Mouse (Mus musculus) layer of hippocampus, adult 11-12 months (tissue): Measurements from ENCODE around the gene Pla2g1b.
"Not testable (repeated sequence)": the region's sequence is repeated elsewhere in the genome, so short reads cannot be mapped to it uniquely, and the experiment has no call there.

ENCODE experiments used
- DNase-seq: peaks from one replicate; pipeline ENCODE4 v3.0.0; 2022; ENCODE audit warnings: low spot score

Pla2g1b gene

DNA sequence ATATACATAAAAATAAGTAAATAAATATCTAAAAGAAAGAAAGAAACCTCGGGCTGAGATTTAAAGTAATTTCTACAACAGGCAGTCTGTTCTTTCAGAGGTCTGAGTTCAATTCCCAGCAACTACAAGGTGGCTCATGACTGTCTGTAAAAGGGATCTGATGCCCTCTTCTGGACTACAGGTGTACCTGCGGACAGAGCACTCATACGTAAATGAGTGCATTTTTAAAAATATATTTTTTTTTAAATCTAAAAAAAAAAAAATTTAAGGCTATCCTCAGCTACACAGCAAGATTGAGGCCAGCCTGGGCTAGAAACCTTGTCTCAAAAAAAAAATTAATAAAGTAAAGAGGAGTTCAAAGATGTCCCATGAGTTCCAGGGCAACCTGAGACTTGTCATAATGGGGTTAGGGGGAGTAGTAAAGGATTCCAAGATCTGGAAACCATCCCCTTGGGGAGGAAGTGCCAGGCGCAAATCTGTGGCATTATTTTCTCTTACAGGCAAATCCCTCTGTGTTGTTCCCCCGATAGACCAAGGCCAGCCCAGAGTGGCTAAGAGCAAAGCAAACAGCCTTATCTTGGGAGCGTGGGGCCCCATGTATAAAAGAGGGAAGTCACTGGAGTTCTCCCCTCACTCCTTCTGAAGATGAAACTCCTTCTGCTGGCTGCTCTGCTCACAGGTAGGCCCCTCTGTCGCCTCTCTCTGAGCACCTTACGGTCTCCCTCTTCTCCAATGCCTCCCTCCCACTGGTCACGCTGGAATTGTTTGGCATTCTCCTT is at the start of gene Pla2g1b:
TSS of gene Pla2g1b (plus strand) at position 621 of the 779 bp plus-strand sequence.
- DNase-seq: no peak

DNA sequence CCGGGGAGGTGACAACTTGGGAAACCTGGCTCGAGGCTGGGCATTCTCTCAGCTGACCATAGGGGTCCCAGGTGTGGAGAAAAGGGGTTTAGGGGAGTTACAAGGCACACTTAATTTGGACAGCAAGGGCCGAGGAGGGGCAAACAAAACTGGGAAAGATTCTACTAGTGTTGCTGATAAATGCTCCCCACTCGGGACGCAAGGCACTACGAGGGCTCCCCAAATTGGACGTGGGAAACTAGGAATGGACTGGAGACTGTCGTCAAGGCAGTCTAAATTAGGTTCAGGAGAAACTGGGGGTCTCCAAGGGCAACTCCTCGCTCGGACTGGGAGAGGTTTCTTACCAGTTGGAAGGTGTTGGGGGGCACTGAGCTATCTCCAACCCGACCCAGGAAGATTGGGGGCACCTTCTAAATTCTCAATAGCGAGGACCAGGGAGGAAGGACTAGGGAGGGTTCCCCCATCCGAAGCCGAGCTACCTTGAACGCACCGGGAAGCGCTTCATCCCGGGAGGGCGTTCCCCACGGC is 37.2 kb upstream of the Pla2g1b start:
- DNase-seq: no peak

GRCm38 (mm10) chr5:115429359-115430186 is 36.5 kb upstream of the Pla2g1b start, which contains the start of gene Msi1:
Gene Msi1 (plus strand): TSS chr5:115429599.
- DNase-seq: no peak

- no peak for DNase-seq
These were observed 35.7 kb upstream of the Pla2g1b start for GRCm38 (mm10) chr5:115430187-115430960.

DNA sequence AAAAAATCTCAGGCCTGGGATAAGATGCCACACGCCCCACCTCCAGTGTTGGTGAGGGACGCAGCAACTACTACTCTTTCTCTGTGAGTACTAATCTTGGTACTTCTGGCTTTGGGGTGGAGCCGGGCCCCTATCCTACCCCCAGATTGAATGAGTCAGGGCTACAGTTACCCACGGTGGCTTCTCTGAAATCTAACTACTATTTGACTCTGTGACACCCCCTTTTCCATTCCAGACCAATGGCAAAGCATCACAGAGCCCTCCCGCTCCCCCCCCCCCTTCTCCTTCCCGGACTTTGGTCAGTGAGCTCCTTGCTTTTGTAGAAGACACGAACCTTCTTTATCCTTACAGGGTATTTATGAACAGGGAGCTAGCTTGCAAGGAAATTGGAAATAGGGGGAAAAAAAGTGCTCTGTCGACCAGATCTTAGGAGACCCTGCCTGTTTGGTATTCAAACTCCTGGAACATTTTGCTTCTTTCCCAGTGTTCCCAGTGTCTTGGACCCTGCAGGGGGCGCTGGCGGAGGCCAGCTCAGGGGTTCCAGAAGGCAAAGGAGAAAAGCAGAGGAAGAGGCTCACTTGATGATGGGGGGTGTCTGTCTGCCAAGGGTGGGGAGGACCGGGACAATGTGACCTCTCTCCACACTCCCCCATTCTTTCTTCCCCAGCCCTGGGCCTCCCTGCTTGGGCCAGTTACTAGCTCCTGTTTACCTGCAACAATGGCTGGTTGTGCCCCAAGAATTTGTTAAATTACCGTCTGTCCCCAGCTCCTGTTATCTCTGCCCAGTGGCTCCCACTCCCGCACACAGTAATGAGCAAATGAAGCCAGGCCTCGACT is 34.8 kb upstream of the Pla2g1b start:
- DNase-seq: peak; percentile 46

DNA sequence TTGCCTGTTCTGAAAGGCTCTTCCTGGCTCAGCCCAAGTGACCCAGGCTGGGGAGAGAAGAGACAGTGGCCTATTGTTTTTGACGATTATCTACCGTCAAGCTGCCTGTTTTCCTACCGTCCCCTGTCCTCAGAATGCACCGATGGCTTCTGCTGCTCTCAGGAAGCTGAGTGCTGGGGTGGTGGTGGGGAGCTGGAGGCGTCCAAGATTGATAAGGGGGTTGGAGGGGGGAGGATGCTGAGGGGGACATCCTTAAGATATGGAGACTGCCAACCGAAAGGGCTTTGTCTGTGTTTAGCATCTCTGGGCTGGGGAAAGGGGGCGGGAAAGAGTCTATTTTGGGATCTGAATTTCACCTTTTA is 34.2 kb upstream of the Pla2g1b start:
- no peak for DNase-seq

GRCm38 (mm10) chr5:115432395-115432794 is 33.7 kb upstream of the Pla2g1b start:
- no peak for DNase-seq

GRCm38 (mm10) chr5:115433191-115433590 is 32.9 kb upstream of the Pla2g1b start:
- no peak for DNase-seq

DNA sequence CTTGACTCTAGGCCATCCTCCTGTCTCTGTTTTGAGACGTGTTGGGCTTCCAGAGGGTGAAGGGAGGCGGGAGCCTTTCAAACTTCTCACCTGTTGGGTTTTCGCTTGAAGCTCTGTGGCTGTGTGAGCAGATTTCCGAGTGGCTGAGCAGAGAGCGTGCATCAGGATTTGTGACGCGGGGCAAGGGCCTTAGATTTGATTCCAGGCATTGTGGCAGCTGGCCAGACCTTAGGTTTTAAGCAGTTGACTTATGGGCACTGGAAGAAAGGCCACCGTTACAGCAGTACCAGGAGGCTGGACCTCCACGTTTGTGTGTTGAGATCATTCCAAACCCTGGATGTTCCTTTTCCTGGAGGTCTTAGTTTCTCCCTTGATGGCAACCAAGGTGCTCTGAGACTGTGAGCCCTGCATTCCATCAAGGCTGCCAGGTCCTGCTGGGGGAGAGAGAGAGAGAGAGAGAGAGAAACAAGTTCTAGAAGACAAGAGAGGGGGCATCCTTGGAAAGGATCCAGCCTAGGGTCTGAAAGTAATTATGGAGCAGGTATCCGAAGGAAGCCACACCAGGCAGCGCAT is 31.7 kb upstream of the Pla2g1b start:
- no peak for DNase-seq

DNA sequence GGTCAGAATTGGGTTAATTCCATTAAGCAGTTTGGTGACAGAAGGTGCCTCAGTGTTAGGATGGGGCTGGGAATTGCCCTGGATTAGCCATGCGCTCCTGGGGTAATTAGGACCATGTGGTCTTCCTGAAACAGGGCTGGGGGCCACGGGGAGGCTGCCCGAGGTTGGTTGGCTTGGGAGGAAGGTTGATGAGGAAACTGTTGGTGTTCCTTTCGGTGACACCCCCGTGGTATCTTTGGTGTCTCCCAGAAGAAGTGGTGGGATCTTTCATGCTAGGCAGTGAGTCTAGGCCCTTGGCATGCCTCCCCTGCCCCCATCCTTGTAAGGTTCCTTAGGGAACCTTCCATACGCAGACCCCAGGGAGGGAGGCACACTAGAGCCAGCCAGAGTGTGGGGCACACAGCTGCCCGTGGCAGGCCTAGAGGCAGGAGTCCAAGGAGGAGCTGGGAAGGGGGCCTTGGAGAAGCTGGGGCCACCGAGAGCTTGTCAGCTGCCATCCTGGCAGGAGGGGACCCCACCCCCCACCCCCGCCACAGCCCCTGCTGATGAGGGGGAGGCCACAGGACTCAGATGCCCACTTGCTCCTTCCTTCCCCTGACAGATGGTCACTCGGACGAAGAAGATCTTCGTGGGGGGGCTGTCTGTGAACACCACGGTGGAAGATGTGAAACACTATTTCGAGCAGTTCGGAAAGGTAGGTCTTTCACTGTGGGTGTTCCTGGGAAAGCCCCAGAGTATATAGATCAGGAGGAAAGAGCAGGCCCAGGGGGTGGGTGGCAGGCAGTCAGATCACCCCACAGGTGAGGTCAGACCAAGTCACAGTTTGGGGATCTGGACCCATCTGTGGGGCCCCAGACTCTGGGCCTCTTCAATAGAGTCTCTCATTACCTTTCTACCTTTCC is 31.0 kb upstream of the Pla2g1b start:
- DNase-seq: no peak

DNA sequence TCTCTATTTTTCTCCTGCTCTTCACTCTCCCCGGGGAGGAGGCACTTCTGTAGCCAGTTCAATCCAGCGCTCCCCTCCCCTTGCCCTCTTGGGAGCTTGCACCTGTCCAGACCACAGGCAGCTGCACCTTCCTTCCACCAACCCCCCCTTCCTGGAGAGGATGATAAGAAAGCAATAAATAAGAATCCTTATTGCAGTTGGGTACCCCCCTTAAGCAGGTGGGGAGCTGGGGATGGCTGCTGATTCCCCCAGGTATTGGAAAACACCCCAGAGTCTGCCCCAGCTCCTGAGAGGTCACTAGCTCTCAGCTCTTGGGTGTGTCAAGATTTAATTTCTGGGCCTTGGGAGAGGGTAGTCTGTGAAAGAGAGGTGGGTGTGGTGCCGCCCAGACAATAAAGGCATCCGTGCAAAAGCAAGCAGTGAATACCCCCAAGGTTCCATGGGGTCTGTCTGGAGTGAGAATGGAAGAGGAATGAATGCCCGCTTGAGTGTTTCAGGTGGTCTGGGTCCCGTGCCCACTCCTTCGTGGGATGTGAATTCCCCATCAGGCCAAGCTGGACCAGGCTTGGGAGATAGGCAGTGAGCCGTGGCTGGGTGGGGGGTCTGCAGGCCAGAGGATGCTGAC is 30.2 kb upstream of the Pla2g1b start:
- no peak for DNase-seq

- DNase-seq: peak; percentile 89
These were observed 29.5 kb upstream of the Pla2g1b start for GRCm38 (mm10) chr5:115436421-115437124.

- DNase-seq: no peak
These were observed 28.7 kb upstream of the Pla2g1b start for GRCm38 (mm10) chr5:115437242-115437944.

DNA sequence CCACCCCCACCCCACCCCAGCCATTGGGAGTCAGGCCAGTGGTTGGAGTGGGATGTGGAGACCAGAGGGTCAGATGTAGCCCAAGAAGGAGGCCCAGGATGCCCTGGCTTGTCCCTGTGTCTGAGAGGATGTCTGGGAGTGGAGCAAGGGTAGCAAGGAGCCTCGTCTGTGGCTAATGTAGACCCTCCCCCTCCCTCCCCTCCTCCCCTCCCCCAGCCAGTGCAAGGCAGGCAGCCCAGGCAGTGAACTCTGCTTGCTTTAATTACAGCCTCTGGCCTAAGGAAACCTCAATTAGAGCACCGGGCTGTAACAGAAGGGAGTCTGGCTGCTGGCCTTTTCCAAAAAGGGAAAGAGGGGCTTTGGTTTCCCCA is 28.1 kb upstream of the Pla2g1b start:
- DNase-seq: no peak

DNA sequence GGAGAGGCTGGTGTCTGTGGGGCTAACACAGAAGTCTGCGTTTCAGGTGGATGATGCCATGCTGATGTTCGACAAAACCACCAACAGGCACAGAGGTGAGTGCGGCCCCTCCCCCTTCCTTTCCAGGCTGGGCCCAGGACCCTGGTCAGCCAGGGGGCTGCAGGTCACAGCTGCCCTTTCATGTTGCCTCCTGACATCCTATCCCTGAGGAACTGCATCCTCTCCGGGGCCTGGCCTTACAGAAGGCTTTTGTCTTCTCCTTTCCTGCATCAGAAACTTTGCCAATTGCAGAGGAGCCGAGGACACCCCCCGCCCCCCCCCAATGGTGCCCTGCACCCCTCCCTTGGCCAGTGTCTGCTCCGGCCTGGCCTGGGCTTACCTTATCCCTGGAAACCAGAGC is 27.4 kb upstream of the Pla2g1b start:
- no peak for DNase-seq

DNA sequence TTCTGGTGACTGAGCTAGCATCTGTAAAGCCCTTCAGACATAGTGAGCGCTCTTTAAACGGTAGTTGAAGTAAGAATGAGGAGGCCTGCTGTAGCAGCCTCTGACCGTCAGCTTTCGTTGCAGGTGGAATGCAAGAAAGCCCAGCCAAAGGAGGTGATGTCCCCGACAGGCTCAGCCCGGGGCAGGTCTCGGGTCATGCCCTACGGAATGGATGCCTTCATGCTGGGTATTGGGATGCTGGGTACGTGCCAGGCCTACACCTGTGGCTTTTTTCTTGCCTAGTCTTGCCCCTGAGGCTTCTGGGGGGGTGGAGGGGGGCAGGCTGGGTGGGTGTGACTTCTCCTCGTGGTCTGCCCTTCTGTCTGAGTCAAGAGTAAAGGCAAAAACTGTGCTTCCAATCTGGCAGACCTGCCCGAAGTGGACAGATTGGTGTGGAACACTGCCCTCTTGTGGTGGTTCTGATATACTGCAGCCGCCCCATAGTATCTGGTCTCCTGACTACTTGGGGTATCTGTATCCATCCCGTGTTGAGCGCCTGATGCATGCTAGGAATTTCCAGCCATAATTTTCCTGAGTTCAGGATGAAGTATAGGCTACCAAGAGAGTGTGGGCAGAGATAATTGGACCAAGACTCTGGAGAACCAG is 24.7 kb upstream of the Pla2g1b start:
- peak; percentile 81 for DNase-seq

GRCm38 (mm10) chr5:115442663-115443062 is 23.4 kb upstream of the Pla2g1b start:
- DNase-seq: not testable (repeated sequence)

DNA sequence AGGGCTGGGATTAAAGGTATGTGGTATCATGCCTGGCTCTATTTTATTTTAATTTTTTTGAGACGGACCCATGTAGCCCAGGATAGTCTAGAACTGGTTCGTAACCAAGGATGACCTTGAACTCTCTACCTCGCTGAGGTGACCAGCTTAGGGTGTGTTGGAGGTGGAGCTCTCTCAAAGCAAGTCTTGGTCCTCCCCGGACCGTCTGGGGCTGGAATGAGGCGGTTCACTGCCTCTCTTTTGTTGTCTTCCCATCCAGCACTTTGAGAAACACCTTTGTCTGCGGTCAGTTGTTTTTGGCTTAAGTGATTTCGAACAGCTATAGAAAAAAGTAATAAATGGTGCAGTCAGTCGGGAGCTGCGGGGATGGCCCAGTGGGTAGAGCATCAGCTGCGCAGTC is 21.9 kb upstream of the Pla2g1b start:
- DNase-seq: no peak
